ENCODE assay signal across 7 mouse cellular contexts in the genomic region with DNA sequence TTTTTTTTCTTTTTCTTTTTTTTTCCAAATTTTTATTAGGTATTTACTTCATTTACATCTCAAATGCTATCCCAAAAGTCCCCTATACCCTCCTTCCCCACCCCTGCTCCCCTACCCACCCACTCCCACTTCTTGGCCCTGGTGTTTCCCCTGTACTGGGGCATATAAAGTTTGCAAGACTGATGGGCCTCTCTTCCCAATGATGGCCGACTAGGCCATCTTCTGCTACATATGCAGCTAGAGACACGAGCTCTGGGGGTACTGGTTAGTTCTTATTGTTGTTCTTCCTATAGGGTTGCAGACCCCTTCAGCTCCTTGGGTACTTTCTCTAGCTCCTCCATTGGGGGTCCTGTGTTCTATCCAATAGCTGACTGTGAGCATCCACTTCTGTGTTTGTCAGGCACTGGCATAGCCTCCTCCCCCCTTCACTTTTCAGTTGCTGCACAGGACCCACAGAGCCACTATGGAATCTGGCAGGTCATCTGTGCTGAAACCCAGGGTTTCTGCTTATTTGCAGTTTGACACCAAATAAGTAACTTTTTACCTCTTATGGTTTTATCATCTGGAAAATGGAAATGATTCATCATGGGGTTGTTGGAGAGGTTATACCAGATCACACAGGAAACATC.
DNase-seq lines count a peak whose midpoint lies in the region; ATAC-seq and TF ChIP-seq lines count a peak whose summit lies in the region.
"Not testable (repeated sequence)": the region's sequence is repeated elsewhere in the genome, so short reads cannot be mapped to it uniquely, and the experiment has no call there.

No protein-coding gene starts in this region.

- not testable (repeated sequence) for H3K4me1 ChIP-seq in forebrain, embryonic 11.5 days (replicated peaks; ENCODE audit: control insufficient read depth, insufficient read depth, low read length); midbrain, embryonic 11.5 days (ENCODE audit: control insufficient read depth, insufficient read depth, low read length)
- peaks cover 19% of the 10 kb centered on the region for H3K4me1 ChIP-seq in forebrain, embryonic 15.5 days
- peaks cover 17% of the 10 kb centered on the region for H3K4me1 ChIP-seq in lung, embryonic 15.5 days

- not testable (repeated sequence) for H3K36me3 ChIP-seq in forebrain, embryonic 11.5 days (ENCODE audit: control insufficient read depth, insufficient read depth, low read length); forebrain, embryonic 15.5 days; lung, embryonic 15.5 days; midbrain, embryonic 11.5 days (ENCODE audit: control insufficient read depth, insufficient read depth, low read length)

- H3K4me2 ChIP-seq in forebrain, embryonic 11.5 days (ENCODE audit: low read depth, low read length, severe bottlenecking); forebrain, embryonic 15.5 days (replicated peaks); lung, embryonic 15.5 days; midbrain, embryonic 11.5 days: not testable (repeated sequence)

- not testable (repeated sequence) for ATAC-seq in forebrain, embryonic 11.5 days (replicated peaks; ENCODE audit: low FRiP score); forebrain, embryonic 15.5 days (replicated peaks); lung, embryonic 15.5 days (ENCODE audit: borderline replicate concordance, extremely low read depth, low FRiP score, low TSS enrichment)
- ATAC-seq in midbrain, embryonic 11.5 days (ENCODE audit: low FRiP score), result peak; percentile 30; the same call in 1 of the 2 replicates

- H3K27ac ChIP-seq in forebrain, embryonic 11.5 days (ENCODE audit: low read depth, low read length), result 0 out of 2 replicates have a peak overlapping the region, but pooled peaks have one; percentile 6
- H3K27ac ChIP-seq in forebrain, embryonic 15.5 days (replicated peaks), result 0 out of 2 replicates have a peak overlapping the region, but pooled peaks have one; percentile 23
- H3K27ac ChIP-seq in layer of hippocampus, adult 2 months, result peak overlapping the region; percentile 80
- H3K27ac ChIP-seq in lung, embryonic 15.5 days, result 0 out of 2 replicates have a peak overlapping the region, but pooled peaks have one; percentile 10
- not testable (repeated sequence) for H3K27ac ChIP-seq in midbrain, embryonic 11.5 days (ENCODE audit: low read depth, low read length)

- WGBS in forebrain, embryonic 11.5 days, result 63% methylated on average over 2 of the region's 2 CpGs
- WGBS in forebrain, embryonic 15.5 days, result 43% methylated on average over 2 of the region's 2 CpGs
- 67% methylated on average over 2 of the region's 2 CpGs for WGBS in lung, embryonic 15.5 days
- WGBS in midbrain, embryonic 11.5 days, result 62% methylated on average over 2 of the region's 2 CpGs

- not testable (repeated sequence) for H3K27me3 ChIP-seq in forebrain, embryonic 11.5 days (ENCODE audit: control insufficient read depth, insufficient read depth, low read length); forebrain, embryonic 15.5 days; lung, embryonic 15.5 days; midbrain, embryonic 11.5 days (ENCODE audit: control insufficient read depth, insufficient read depth, low read length)

- peak; percentile 63 for DNase-seq in 416B (ENCODE audit: low read depth)
- DNase-seq in forebrain, embryonic 11.5 days (ENCODE audit: low spot score); layer of hippocampus, adult 2 months (ENCODE audit: low spot score in 2 of 2); midbrain, embryonic 11.5 days (ENCODE audit: low spot score, missing footprints): not testable (repeated sequence)
- peak; percentile 90 for DNase-seq in heart, adult 11 months

- not testable (repeated sequence) for TF ChIP-seq CTCF in layer of hippocampus, adult 2 months (conservative IDR thresholded peaks at IDR 0.05)

- not testable (repeated sequence) for H3K9ac ChIP-seq in forebrain, embryonic 11.5 days (ENCODE audit: low read length); forebrain, embryonic 15.5 days (replicated peaks); lung, embryonic 15.5 days; midbrain, embryonic 11.5 days (ENCODE audit: low read length)

- not testable (repeated sequence) for H3K9me3 ChIP-seq in forebrain, embryonic 11.5 days (ENCODE audit: control insufficient read depth, low read length); forebrain, embryonic 15.5 days; lung, embryonic 15.5 days; midbrain, embryonic 11.5 days (ENCODE audit: control insufficient read depth, low read length)

- not testable (repeated sequence) for H3K4me3 ChIP-seq in forebrain, embryonic 11.5 days (ENCODE audit: low read depth, low read length); forebrain, embryonic 15.5 days; layer of hippocampus, adult 2 months; lung, embryonic 15.5 days; midbrain, embryonic 11.5 days (ENCODE audit: low read depth, low read length)
